Mouse (Mus musculus): ENCODE measurements around the gene Birc5.

DNA sequence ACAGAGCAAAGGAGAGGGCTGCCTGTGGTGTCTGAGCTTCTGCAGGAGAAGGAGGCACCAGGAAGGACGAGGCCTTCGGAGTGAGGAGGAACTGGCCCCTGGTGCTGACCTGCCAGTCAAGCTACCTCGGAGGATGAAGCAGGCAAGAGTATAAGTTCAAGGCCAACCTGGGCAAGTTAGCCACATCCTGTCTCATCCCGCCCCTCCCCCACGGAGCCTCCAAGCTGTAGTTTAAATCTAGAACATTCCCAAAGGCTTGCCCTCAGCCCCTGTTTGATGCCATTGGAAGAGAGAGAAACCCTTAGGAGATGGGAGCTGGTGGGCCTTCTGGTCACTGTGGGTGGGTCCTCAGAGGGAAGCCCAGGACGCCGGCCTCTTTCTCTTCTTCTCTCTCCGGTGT is 55.4 kb downstream of the Birc5 start:
- TF ChIP-seq EP300 (optimal IDR thresholded peaks at IDR 0.05) = no peak
- TF ChIP-seq CTCF (IDR thresholded peaks at IDR 0.05; ENCODE audit: low read depth) = no peak

All from stomach, postnatal 0 days (tissue).